Mouse (Mus musculus): ENCODE measurements around the gene Nek8.
A peak's percentile ranks its signal among the peaks of the same experiment; 100 is the strongest.
"Not testable (repeated sequence)": the region's sequence is repeated elsewhere in the genome, so short reads cannot be mapped to it uniquely, and the experiment has no call there.

The Nek8 gene

DNA sequence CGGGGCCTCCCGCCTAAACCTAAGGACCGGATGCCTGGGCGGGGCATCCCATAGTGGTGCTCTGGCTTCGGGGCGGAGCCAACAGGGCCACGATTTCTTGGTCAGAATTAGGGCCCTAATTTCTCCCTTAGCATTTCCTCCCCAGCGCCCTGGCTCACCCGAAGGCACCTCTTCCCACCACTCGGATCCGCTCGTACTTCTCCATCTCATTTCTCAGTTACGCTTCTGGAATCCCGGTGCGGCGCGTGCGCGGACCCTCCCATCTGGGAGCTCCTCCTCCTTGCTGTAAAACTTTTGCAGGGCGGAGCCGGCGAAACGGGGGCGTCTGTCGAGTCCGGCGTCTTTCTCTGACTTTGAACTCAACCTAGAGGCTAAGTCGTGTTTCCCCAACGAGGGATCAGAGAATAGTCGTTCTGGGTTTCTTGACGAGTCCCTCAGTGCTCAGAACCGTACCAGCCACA lies at the start of gene Nek8, which contains the start of gene Tlcd1:
Gene Nek8 (minus strand): TSS at position 274 of the 461 bp plus-strand sequence.
Gene Tlcd1 (plus strand): TSS at position 310 of the 461 bp plus-strand sequence.
- DNase-seq (ENCODE audit: low spot score in 2 of 2) = peak in 1 of 2 experiments; percentile 74

DNA sequence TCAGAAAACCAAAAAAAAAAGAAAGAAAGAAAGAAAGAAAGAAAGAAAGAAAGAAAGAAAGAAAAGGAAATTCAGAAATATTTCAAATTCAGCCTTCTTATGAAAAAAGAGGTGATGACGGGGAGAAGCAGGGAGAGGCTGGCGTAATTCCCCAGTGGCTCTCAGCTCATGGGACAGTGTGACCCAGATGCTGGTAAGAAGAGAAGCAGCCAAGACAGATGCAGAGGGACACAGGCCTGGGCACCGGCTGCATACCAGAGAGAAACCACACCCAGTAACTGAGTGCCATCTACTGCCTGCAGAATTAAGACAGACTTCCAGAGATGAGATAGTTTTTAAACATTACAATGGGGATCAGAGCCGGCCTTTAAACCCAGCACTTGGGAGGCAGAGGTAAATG lies 47.1 kb upstream of the Nek8 start:
- DNase-seq (ENCODE audit: low spot score in 2 of 2) = no peak

DNA sequence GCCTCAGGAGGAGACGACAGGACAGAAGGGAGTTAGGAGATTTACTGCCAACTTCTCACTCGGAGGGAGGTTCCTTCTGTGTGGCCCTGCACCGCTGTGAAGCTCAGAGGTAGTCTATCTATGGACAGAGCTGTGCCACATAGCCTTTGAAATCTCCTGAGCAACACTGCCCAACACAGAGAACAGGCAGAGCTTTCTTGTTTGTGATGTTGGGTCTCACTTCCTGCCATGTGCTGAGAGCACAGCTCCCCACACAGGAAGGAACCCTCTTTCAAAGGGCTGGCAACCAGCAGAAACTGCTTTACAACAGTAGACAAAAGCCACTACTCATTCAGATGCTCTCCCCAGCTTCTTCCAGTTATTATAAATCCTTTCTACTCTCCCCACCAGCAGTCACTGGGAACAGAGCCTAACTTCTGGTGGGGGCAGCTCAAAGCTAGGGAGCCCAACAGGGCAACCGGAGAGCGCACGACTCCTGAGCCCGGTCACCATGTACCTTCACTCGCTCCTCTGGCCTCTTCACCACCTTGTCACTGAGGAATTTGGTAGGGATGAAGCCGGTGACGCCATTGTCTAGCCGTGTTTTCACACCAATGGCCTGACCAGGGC lies 39.3 kb upstream of the Nek8 start:
- DNase-seq (ENCODE audit: low spot score in 2 of 2) = no peak

DNA sequence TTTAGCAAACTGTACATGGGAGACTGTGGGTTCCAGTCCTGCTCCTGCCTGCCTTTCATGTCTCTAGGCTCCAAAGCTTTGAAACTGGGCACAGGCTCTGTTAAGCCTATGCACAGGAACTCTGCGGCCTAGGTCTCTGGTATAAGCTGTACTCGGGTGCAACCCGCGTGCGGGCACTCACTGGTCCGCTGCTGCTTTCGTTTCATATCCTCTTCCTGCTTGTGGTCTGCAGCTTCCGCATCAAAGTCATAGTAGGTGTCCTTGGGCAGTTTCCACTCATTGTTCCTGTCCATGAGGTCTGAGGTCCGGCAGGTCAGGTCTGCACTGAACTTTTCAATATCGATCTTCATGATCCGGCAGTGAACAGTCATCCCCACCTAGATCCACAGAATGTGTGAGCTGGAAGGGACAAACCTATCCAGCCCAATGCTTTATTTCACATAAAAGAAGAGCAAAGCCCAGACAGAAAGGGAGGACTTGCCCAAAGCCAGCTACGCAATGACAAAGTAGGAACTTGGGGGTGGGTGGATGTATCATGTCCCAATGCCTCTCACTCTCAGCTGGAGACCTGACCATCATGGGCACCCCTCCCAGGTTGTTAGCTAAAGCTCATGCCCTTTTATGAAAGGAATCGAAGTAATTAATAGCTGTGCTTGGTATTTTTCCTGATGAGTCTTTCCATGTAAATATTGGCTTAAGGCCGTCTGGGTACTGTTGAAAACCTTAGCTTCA lies 36.8 kb upstream of the Nek8 start:
- DNase-seq (ENCODE audit: low spot score in 2 of 2) = no peak

DNA sequence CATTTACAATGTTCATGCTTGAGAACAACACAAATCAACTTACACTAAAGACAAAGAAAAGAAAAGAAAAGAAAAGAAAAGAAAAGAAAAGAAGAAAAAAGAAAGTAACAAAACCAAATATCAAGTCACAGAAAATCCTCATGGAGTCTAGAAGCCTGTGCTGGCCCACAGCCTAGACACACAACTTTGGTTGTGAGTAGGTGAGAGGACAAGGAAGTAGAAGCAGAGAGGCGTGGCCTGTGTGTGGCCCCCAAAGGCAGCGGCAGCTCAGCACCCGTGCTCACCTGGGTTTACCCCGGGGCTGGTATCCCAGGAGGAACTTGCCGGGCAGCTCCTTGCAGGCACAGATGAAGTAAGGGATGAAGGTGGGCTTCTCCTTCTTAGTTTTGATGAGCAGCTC lies 35.0 kb upstream of the Nek8 start:
- DNase-seq (ENCODE audit: low spot score in 2 of 2) = no peak

DNA sequence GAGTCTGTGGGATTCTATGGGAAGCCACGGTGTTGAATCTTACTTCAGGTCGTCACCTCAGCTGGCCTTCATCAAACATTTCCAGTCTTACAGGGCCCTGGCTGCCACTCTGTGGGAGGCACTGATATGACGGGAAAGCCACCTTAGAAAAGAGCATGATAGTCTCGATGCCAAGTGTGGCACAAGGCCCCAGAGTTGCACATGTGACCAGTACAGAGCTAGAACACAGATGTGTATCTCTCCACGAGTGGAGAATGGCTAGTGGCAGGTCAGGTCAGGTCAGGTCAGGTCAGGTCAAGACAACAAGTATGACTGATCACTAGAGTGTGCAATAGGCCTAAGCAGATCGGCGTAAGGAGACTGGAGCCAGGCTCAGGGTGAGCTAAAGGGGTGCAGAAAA lies 34.1 kb upstream of the Nek8 start:
- no peak for DNase-seq (ENCODE audit: low spot score in 2 of 2)

DNA sequence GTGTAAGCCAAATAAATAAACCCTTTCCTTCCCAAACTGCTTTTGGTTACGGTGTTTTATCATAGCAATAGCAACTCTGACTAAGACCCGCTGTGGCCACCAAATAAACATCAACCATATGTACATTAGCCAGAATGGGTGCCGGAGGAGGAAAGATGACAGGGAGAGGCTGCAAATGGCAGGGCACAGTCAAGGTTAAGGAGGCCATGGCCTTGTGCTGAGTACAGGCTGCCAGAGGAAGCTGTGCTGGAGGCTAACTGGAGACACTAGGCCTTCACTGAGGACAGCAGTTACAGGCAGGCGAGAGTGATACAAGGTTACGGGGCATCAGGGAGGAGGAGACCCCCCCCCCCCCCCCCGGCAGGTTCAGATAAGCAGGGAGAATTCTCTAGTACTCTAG lies 33.4 kb upstream of the Nek8 start:
- no peak for DNase-seq (ENCODE audit: low spot score in 2 of 2)

DNA sequence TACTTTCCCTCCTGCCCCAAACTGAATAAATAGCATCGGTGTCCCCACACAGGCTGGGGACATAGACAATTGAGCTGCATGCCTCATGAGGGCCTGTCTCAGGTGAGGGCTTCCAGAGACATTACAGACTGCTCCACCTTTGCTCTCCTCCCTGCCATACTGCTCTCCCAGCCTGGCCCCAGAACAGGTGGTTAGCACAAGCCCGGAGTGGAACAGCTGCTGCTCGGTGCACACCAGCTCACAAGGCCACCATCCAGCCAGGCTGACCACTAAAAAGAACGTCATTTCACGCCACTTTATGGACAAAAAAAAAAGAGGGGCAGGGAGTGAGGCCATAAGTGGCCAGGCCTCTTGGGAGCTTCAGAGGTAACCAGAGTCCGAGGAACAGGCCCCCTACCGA lies 30.7 kb upstream of the Nek8 start:
- no peak for DNase-seq (ENCODE audit: low spot score in 2 of 2)

DNA sequence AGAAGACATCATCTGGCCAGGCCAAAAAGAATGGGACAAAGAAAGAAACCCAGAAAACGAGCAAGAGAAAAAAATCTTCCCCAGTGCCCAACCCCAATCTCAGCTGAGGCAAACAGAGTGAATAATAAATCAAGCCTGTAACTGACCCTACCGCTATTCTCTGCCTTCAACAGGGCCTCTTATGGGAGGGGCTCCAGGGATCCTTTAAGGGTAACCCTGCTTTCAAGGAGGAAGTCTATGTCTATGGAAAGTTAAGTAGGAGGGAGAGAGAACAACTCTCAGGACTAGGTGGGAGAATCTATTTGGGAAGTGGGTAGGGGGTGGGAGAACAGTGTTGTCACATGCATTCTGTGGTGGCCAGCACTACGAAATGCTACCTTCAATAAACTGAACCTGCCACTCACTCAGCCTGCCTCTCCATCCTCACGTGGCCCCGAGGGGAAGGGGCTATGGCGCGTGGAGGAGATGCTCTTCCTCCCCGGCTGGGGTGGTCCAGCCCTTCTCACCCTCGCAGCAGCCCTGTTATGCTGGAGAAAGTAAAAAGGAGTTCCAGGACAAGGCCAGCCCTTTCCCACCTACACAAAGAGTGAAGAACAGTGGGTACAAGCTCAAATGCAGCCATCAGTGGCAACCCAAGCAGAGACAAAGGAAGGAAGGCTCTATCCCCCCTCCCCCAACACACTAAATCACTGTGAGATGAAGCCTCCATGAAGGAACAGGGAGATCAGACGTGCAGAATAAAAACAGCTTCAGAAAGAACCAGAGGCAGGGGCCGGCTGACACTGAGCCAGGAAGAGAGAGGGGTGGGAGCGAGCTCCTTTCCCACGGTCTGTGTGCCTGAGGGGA lies 29.1 kb upstream of the Nek8 start:
- no peak for DNase-seq (ENCODE audit: low spot score in 2 of 2)

DNA sequence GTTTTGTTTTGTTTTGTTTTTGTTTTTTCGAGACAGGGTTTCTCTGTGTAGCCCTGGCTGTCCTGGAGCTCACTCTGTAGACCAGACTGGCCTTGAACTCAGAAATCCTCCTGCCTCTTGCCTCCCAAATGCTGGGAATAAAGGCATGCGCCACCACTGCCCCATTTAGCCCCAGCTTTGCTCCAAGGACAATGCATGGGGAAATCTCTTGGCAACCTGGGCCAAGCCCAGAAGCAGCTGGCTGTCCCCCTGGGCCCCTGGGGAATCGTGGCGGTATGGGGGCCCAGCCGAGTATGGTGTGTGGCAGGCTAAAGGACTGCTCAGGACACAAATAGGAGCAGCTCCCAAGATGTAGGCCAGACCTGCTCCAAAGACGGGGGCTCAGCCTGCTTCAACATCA lies 27.8 kb upstream of the Nek8 start:
- no peak for DNase-seq (ENCODE audit: low spot score in 2 of 2)

DNA sequence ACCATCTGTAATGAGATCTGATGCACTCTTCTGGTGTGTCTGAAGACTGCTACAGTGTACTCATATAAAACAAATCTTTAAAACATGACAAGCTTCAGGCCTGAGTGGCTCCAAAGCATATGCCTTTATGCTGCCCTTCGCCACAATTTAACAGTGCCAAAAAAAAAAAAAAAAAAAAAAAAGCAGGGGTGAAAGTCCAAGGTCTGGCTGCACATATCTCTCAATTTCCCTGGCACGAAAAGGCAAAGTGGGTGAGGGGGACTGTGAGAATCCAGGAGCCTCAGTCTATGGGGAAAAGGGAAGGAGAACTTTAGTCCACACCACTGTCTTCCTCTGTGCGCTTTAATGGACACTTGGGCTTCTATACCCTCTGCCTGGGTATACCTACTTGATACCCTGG lies 25.9 kb upstream of the Nek8 start:
- DNase-seq (ENCODE audit: low spot score in 2 of 2) = no peak

DNA sequence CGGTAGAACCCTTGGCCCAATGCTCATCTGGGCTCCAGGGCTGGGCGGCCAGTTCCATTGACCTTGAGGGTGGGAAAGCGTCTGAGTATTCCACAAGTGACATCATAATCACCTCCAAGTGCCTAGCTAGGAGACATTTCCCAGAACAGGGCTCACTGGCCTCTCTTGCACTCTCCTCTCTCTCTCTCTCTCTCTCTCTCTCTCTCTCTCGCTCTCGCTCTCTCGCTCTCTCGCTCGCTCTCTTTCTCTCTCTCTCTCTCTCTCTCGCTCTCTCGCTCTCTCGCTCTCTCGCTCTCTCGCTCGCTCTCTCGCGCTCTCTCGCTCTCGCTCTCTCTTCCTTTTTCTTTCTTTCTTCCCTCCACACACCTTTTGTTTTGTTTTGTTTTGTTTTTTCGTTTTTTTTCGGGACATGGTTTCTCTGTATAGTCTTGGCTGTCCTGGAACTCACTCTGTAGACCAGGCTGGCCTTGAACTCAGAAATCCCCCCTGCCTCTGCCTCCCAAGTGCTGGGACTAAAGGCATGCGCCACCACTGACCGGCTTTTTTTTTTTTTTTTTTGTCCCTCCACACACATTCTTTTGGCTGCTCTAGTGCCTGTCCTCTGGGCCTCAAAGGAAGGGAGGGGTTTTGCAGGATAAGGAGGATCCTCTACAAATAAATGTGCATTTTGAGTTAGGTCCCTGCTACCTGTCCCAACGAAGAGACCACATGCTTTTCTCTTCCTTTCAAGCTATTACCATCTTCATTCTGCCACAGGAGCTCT lies 18.8 kb upstream of the Nek8 start:
- DNase-seq (ENCODE audit: low spot score in 2 of 2) = no peak

DNA sequence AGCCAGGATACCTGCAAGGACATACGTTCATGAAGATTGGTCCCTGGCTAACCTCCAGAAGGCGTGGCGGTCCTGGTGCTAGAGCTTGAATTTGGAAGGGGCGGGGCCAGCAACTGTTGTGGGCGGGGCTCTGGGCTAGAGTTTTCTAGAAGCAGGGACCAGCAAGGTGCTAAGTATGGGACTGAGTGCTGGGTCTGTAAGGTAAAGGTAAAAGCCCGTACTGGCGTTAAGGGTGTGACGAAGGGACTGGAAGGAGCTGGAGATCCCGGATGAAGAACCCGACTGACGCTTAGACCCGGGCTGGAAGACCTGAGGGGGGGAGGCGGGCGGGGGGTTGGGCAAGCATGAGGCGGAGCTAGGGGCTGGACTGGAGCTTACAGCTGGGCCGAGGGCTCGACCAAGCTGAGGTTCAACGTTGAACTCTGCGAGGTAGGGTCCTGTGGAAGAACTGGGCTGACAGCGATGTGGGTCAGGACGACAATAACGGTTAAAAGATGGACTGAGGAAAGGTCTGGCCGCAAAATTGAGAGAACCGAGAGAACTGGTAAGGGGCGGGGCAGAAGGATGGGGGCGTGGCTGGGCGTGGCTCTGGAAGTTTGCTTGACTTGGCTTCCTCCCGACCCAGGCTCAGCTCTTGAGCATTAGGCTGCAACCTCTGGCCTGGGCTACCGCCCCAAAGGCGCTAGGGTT lies 18.1 kb upstream of the Nek8 start:
- no peak for DNase-seq (ENCODE audit: low spot score in 2 of 2)

DNA sequence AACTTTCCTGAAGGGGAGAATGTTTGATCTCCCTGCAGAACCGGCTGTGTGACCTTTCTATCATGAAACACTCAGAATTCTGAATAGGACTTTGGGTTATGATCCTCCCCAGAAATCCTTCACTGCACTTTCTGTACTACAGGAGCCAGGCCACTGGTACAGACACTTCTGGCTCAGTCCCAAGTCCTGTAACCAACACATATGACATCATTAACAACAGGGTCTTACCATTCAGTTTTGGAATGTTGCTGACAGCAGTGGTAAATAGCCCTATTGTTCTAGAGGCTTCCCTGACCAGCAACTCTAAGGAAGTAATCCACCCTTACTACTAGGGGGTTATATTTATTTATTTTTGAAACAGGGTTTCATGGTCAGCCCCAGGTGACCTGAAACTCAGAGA lies 16.6 kb upstream of the Nek8 start, which contains the start of gene Proca1:
Gene Proca1 (plus strand): TSS at position 280 of the 400 bp plus-strand sequence.
- DNase-seq (ENCODE audit: low spot score in 2 of 2) = no peak

DNA sequence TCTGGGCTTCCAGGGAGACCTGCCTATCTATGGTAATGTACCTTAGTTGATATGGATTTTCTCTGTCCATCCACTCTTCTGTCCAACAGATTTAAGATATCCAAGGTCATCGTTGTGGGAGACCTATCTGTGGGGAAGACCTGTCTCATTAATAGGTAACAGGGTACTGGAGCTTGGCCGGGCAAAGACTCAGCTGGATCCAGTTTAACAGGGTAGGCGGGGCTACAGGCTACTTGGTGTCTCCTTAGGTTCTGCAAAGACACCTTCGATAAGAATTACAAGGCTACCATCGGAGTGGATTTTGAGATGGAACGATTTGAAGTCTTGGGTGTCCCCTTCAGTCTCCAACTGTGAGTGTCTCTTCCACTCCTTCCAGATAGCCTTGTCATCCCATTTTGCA lies 13.6 kb upstream of the Nek8 start:
- DNase-seq (ENCODE audit: low spot score in 2 of 2) = no peak

DNA sequence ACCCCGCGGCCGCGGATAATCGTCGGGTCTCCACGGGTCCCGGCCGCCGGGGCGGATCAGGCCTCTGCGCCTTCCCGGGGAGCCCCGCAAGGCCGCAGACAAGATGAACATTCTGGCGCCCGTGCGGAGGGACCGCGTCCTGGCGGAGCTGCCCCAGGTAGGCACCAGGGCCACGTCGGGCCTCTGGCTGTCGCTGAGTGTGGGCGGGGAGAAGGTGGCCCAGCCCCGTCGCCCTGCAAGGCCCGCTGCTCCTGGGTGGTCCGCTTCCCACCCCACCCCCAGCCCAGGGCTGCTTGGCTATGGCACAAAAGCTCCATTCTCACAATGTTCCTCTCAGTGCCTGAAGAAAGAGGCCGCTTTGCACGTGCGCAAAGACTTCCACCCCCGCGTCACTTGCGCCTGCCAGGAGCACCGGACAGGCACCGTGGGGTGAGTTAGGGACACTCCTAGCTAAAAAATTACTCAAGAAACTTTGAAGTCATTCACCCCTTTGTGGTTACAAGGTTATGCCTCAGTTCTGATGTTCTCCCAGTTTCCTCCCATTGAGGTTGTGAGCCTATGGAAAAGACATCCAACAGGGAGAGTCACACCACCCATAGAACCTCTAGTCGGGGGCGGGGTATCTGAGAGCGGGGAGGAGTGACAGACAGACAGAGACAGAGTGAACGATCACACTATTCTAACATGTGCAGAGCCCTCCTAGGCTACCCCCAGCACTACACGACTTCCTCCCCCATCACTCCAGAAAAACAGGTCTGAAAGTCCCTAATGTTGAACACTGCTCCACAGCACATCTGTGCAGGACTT lies 13.0 kb upstream of the Nek8 start:
- peak; percentile 53 to 81 for DNase-seq (ENCODE audit: low spot score in 2 of 2)

DNA sequence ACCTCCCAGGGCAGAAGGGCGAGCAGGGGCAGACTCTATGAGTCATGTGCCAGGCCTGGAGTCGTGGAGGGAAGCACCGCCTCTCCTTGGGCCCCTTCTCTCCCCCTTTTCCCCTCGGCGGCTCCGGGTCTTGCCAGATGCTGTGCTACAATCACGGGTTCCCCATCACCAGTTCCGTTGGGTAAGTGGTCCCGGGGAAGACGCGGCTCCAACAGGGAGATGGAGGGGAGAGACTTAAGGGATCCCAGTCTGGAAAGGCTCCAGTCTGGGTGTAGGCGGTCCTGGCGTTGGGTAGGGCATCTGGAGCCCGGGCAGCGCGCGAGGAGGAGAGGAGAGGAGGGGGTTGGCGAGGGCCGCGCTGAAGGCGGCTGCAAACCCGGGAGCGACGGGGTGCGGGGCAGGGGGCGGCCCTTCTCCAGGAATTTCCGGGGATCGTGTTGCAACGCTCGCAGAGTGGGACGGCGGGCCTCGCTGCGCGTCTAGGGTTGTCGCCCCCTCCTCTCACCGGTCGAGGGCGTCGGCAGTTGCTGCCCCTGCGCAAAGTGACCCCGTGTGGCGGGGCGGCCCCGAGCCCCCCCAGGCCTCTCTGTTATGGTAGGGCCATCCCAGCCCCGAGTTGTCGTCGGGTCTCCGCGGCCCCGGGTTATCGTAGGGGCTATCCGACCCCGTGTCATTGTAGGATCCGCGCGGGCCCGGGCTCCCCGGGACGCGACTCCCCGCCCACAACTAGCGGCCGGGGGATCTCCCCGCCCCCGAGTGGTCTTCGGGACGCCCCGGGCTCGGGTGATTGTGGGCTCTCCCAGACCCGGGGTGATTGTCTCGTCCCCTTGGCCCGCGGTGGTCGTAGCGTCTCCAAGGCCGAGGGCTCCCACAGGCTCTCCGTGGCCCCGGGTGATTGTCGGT lies 12.1 kb upstream of the Nek8 start, which contains the start of gene Rab34:
Gene Rab34 (plus strand): TSS at position 100 of the 903 bp plus-strand sequence.
- DNase-seq (ENCODE audit: low spot score in 2 of 2) = peak; percentile 65 to 80

DNA sequence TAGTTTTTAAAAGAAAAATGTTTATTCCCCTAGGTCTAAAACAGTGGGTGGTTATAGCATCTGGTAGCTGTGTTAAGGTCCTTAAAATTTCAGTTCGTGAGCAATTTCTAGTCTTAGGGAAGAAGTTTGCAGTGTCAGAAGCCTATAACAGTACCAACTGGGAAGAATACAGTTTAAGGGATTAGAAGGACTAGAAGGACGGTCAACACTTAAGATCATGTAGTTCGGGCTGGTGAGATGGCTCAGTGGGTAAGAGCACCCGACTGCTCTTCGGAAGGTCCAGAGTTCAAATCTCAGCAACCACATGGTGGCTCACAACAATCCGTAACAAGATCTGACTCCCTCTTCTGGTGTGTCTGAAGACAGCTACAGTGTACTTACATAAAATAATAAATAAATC lies 8.2 kb upstream of the Nek8 start:
- DNase-seq (ENCODE audit: low spot score in 2 of 2) = not testable (repeated sequence)

DNA sequence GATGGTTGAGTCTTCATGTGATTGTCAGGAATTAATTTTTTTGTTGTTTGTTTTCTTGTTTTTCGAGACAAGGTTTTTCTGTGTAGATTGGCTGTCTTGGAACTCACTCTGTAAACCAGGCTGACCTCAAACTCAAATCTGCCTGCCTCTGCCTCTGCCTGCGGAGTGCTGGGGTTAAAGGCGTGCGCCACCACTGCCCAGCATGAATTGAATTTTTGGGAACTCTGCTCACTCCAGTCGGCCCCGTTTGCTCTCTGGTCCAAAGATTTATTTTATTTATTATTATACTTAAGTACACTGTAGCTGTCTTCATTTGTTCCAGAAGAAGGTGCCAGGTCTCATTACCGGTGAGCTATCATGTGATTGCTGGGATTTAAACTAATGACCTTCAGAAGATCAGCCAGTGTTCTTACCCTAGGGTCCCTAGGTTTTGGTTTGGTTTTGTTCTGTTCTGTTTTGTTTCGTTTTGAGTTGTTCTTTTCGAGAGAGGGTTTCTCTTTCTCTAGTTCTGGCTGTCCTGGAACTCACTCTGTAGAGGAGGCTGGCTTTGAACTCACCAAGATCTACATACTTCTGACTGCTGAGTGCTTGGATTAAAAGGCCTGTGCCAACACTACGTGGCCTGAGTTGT lies 7.5 kb upstream of the Nek8 start:
- no peak for DNase-seq (ENCODE audit: low spot score in 2 of 2)
